Comparison of ENCODE assay signal across 7 mouse cellular contexts in genomic region chr1:135108611-135109010, GRCm38 (mm10). TPM values are rescaled to one million over a fixed set of nuclear protein-coding genes. Genes with fewer than 3 reads are reported as not detected.
DNase-seq lines count a peak whose midpoint lies in the region.

No protein-coding gene starts in this region.

- peak; percentile 47 to 70 for DNase-seq in heart, postnatal 14 days
- DNase-seq in heart, adult 9 months (ENCODE audit: low spot score in 2 of 2): no peak
- DNase-seq in 416B (ENCODE audit: low read depth) (peak; percentile 69), ES-CJ7 (ENCODE audit: low read depth, low spot score) (peak; percentile 96)
- DNase-seq in forelimb bud, embryonic 11.5 days (ENCODE audit: low read depth, low spot score): peak; percentile 53
- DNase-seq in retina, postnatal 7 days (ENCODE audit: low read depth, low spot score): peak; percentile 41
- DNase-seq in layer of hippocampus, postnatal 14 days (ENCODE audit: low spot score in 2 of 2): no peak

- intact Hi-C loops in heart, postnatal 14 days (cut with DNase I): loop anchor here (5.0 kb wide), 1 partner anchor 76 kb away; no protein-coding TSS in a partner anchor

RNA-seq across cellular contexts. Expression of gene Lgr6, which starts 3.5 kb away (rescaled TPM):
- 10 to 100 TPM; 14.5 to 15.5 TPM for total RNA-seq in heart, postnatal 14 days (2021)
- 1 to 10 TPM; 1.6 to 2.5 TPM for total RNA-seq in layer of hippocampus, postnatal 14 days (2021)

RNA-seq across cellular contexts. Expression of gene Ptpn7, which starts 23.9 kb away (rescaled TPM):
- 1 to 10 TPM in 1 of 2 experiments, under 1 TPM in 1; 0.72 to 3.3 TPM for total RNA-seq in heart, postnatal 14 days (2021)
- total RNA-seq in layer of hippocampus, postnatal 14 days (2021): not detected

RNA-seq across cellular contexts. Expression of gene Arl8a, which starts 38.0 kb away (rescaled TPM):
- total RNA-seq in heart, postnatal 14 days (2021): 10 to 100 TPM; 25.7 to 28.0 TPM
- 100 to 1,000 TPM; 307 to 334 TPM for total RNA-seq in layer of hippocampus, postnatal 14 days (2021)

RNA-seq across cellular contexts. Expression of gene Gpr37l1, which starts 58.9 kb away (rescaled TPM):
- total RNA-seq in heart, postnatal 14 days (2021): under 1 TPM; 0.32 to 0.48 TPM
- 100 to 1,000 TPM; 186 to 187 TPM for total RNA-seq in layer of hippocampus, postnatal 14 days (2021)

Comparison
In these comparisons a context has a peak if more than half of its experiments do, and no peak if none do; other contexts are left out.
1. DNase-seq: peak in heart, postnatal 14 days (2 of 2), 416B (single experiment), ES-CJ7 (single experiment), forelimb bud, embryonic 11.5 days (single experiment) and retina, postnatal 7 days (single experiment); none in heart, adult 9 months (0 of 2) and layer of hippocampus, postnatal 14 days (0 of 2).
2. RNA of gene Lgr6, which starts 3.5 kb away (total RNA-seq): 14.5 to 15.5 TPM in heart, postnatal 14 days; 1.6 to 2.5 TPM in layer of hippocampus, postnatal 14 days; every median in the first group is over 4 times any median in the second.
3. RNA of gene Arl8a, which starts 38.0 kb away (total RNA-seq): 307 to 334 TPM in layer of hippocampus, postnatal 14 days; 25.7 to 28.0 TPM in heart, postnatal 14 days; every median in the first group is over 10 times any median in the second.